Mouse (Mus musculus): ENCODE measurements around the gene Ctsz.

DNA sequence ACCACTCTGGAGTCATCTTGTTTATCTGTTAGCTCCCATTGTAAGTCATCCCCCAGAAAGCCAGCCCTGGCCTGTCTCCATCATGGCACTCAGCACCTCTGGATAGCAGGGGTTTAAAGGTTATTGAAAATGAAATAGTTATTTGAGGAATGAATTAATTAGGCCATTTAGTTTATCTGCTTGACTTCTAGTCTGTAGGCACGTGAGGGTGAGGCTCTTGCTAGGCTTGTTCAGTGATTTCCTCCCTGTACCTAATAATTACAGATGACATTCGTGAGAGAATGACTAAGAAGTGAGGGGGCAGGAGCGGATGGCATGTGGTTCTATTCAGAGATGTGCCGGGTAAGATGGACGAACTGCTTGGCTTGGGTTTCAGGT, 34.7 kb upstream of the Ctsz start:
- TF ChIP-seq POLR2A (IDR thresholded peaks at IDR 0.05; ENCODE audit: borderline replicate concordance, control insufficient read depth, low read depth, low read length) = no peak
- TF ChIP-seq CTCF (IDR thresholded peaks at IDR 0.05; ENCODE audit: control insufficient read depth, insufficient read depth, low read length) = no peak
